Mouse (Mus musculus) hindbrain, postnatal 0 days (tissue): ENCODE results near the gene Galntl6. TPM values are rescaled to one million over a fixed set of nuclear protein-coding genes. Genes with fewer than 3 reads are reported as not detected.

Source experiments
- ATAC-seq: fragments of 200-750 bp; cut with Nextera tagmentation; 2 replicates; pipeline ENCODE4 v1.8.0; 2017; ENCODE audit warnings: mild to moderate bottlenecking, moderate TSS enrichment, moderate library complexity
- DNase-seq: peaks from one replicate; pipeline ENCODE4 v3.0.0-alpha.2; 2015; ENCODE audit warnings: low spot score
- H3K27ac ChIP-seq: fragments of 300-500 bp; sonication (generic); 2 replicates; pipeline ENCODE4 v1.5.1; 2014; ENCODE audit warnings: mild to moderate bottlenecking
- H3K27me3 ChIP-seq: fragments of 300-500 bp; sonication (generic); 2 replicates; pipeline ENCODE4 v1.6.1; 2014; ENCODE audit warnings: low read length, mixed read lengths; ENCODE audit not compliant: insufficient read depth
- H3K36me3 ChIP-seq: fragments of 300-500 bp; sonication (generic); 2 replicates; pipeline ENCODE4 v1.6.1; 2014; ENCODE audit warnings: low read length, mixed read lengths; ENCODE audit not compliant: insufficient read depth
- H3K4me1 ChIP-seq: fragments of 300-500 bp; sonication (generic); 2 replicates; pipeline ENCODE4 v1.6.1; 2014; ENCODE audit warnings: antibody characterized with exemption, low read length, mixed read lengths; ENCODE audit not compliant: insufficient read depth
- H3K4me2 ChIP-seq: fragments of 300-500 bp; sonication (generic); 2 replicates; pipeline ENCODE4 v1.6.1; 2014; ENCODE audit warnings: low read depth, mild to moderate bottlenecking, low read length, moderate library complexity, mixed read lengths
- H3K4me3 ChIP-seq: fragments of 300-500 bp; sonication (generic); 2 replicates; pipeline ENCODE4 v1.5.1; 2014; ENCODE audit warnings: low read length
- H3K9ac ChIP-seq: fragments of 300-500 bp; sonication (generic); replicated peaks from 2 replicates; pipeline ENCODE4 v1.6.1; 2014; ENCODE audit warnings: mild to moderate bottlenecking, low read length, moderate library complexity, mixed read lengths
- H3K9me3 ChIP-seq: fragments of 300-500 bp; sonication (generic); 2 replicates; pipeline ENCODE4 v1.6.1; 2016; ENCODE audit warnings: low read length, mixed read lengths
- CTCF ChIP-seq: IDR thresholded peaks from 2 replicates; pipeline ENCODE4 v1.5.1; 2016; ENCODE audit warnings: antibody characterized with exemption, control low read depth, low read depth
- WGBS: fragments of 180-500 bp; shearing (Covaris S2); extraction: QIAGEN DNeasy Blood & Tissue Kit; methylation state at CpG from one replicate; pipeline ENCODE4 v1.1.7; 2014; 5-methylcytosine and 5-hydroxymethylcytosine counted together
- polyA plus RNA-seq: library from polyadenylated mRNA; unstranded; fragments of >200 nt; fragmentation: Nextera tagmentation; extraction: Ambion mirVana; gene quantifications from 2 replicates; pipeline ENCODE4 v1.2.1, GENCODE M21; 2015
- total RNA-seq: library from RNA; depleted of rRNA; stranded (reverse); fragments of >200 nt; gene quantifications from 2 replicates; pipeline ENCODE4 v1.2.3, GENCODE M21; 2014

The Galntl6 gene
- total and polyA plus RNA-seq, 2 experiments from 2014 or later, result 16.5 to 26.5 TPM

- H3K27me3 ChIP-seq, result no peaks in the 10 kb centered on the region
- 0 out of 2 replicates have a peak, but pooled peaks have one; percentile 16 for TF ChIP-seq CTCF
- H3K4me3 ChIP-seq, result peak overlapping the region; percentile 9
- H3K9me3 ChIP-seq, result no peaks in the 10 kb centered on the region
- H3K36me3 ChIP-seq, result no peaks in the 10 kb centered on the region
- H3K4me1 ChIP-seq, result no peaks in the 10 kb centered on the region; the same call in 1 of the 2 replicates
- DNase-seq (peak; percentile 73), ATAC-seq (peak; percentile 88)
- 7% methylated on average over 12 of the region's 12 CpGs for WGBS
- peak overlapping the region; percentile 43 for H3K4me2 ChIP-seq
- peak overlapping the region; percentile 77 for H3K27ac ChIP-seq
- H3K9ac ChIP-seq, result peak overlapping the region; percentile 39; the same call in 1 of the 2 replicates
These were observed 1112.6 kb downstream of the Galntl6 start for GRCm38 (mm10) chr8:57799797-57800204.

GRCm38 (mm10) chr8:57793455-57793854 lies 1119.0 kb downstream of the Galntl6 start:
- WGBS, result 35% methylated on average over 4 of the region's 4 CpGs
- H3K27ac ChIP-seq, result no peak overlapping the region
- H3K27me3 ChIP-seq, result no peaks in the 10 kb centered on the region
- no peaks in the 10 kb centered on the region for H3K4me1 ChIP-seq
- no peaks in the 10 kb centered on the region for H3K36me3 ChIP-seq
- DNase-seq (peak; percentile 40), ATAC-seq (peak; percentile 55; the same call in 1 of the 2 replicates)
- no peak overlapping the region for H3K9ac ChIP-seq
- no peaks in the 10 kb centered on the region for H3K9me3 ChIP-seq
- H3K4me3 ChIP-seq, result no peak overlapping the region
- TF ChIP-seq CTCF, result peak; percentile 46
- no peak overlapping the region for H3K4me2 ChIP-seq

DNA sequence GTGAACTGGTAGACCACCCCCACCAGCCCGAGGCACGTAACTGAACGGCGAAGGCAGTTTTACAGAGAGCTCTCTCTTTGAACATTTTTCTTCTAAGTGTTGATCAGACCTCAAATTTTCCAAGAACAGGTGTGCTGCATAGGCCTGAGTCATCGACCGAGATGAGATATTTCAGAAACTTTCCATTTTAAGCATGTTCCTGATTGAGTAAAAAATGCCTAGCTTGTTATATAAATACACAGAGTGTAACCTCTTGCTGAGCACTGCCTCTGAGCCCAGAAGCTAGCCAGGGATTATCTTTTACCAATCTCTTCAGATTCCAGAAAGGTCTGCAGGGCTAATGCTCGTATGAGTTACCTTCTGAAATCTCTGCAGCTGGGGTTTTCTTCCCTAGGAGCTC lies 1120.2 kb downstream of the Galntl6 start:
- 83% methylated on average over 7 of the region's 7 CpGs for WGBS
- Histone ChIP-seq H3K27ac (no peak overlapping the region), H3K4me3 (no peak overlapping the region), H3K27me3 (no peaks in the 10 kb centered on the region), H3K36me3 (no peaks in the 10 kb centered on the region), H3K4me1 (no peaks in the 10 kb centered on the region), H3K9me3 (no peaks in the 10 kb centered on the region), H3K4me2 (no peak overlapping the region), H3K9ac (no peak overlapping the region)
- ATAC-seq (no peak), DNase-seq (no peak)
- TF ChIP-seq CTCF, result no peak

- Histone ChIP-seq H3K4me1 (no peaks in the 10 kb centered on the region), H3K27ac (no peak overlapping the region), H3K9ac (no peak overlapping the region), H3K4me2 (no peak overlapping the region), H3K36me3 (no peaks in the 10 kb centered on the region), H3K27me3 (no peaks in the 10 kb centered on the region), H3K4me3 (no peak overlapping the region), H3K9me3 (no peaks in the 10 kb centered on the region)
- peak; percentile 75 for TF ChIP-seq CTCF
- DNase-seq (peak; percentile 74), ATAC-seq (peak; percentile 73)
- 36% methylated on average over 5 of the region's 5 CpGs for WGBS
These were observed 1121.1 kb downstream of the Galntl6 start for GRCm38 (mm10) chr8:57791309-57791721.

- H3K4me1 ChIP-seq, result no peaks in the 10 kb centered on the region
- ATAC-seq (no peak), DNase-seq (no peak)
- no peaks in the 10 kb centered on the region for H3K27me3 ChIP-seq
- H3K4me3 ChIP-seq, result no peak overlapping the region
- H3K36me3 ChIP-seq, result no peaks in the 10 kb centered on the region
- no peak for TF ChIP-seq CTCF
- H3K4me2 ChIP-seq, result no peak overlapping the region
- 63% methylated on average over 7 of the region's 7 CpGs for WGBS
- H3K9me3 ChIP-seq, result no peaks in the 10 kb centered on the region
- H3K9ac ChIP-seq, result no peak overlapping the region
- no peak overlapping the region for H3K27ac ChIP-seq
These were observed 1132.9 kb downstream of the Galntl6 start for GRCm38 (mm10) chr8:57779551-57779950.

GRCm38 (mm10) chr8:57777988-57778721 lies 1134.3 kb downstream of the Galntl6 start:
- H3K27me3 ChIP-seq, result no peaks in the 10 kb centered on the region
- H3K4me1 ChIP-seq, result no peaks in the 10 kb centered on the region
- no peak overlapping the region for H3K27ac ChIP-seq
- no peak overlapping the region for H3K4me2 ChIP-seq
- no peak overlapping the region for H3K9ac ChIP-seq
- DNase-seq (no peak), ATAC-seq (no peak)
- H3K36me3 ChIP-seq, result no peaks in the 10 kb centered on the region
- no peak overlapping the region for H3K4me3 ChIP-seq
- no peaks in the 10 kb centered on the region for H3K9me3 ChIP-seq
- TF ChIP-seq CTCF, result no peak
- 83% methylated on average over 7 of the region's 7 CpGs for WGBS

DNA sequence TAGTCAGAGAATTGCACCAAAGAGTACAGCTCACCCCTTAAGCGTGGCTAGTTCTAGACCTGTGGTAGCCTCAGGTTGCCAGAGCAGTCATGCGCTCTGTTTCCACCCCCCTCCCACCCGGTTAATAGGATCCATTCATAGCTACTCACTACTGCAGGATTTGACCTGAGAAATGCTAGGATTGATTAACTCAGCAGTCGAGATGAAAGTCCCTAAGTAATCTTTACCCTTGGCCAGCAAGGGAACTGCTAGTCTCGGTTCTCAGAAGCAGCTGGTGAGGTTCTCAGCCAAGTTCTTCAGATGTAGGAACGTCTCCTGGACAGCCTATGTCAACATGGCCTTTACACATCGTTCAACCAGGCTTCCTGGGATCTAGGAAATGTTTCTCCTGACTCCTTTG lies 1135.7 kb downstream of the Galntl6 start:
- Histone ChIP-seq H3K4me3 (no peak overlapping the region), H3K27ac (no peak overlapping the region), H3K4me2 (no peak overlapping the region), H3K4me1 (no peaks in the 10 kb centered on the region), H3K9me3 (no peaks in the 10 kb centered on the region), H3K27me3 (no peaks in the 10 kb centered on the region), H3K9ac (no peak overlapping the region), H3K36me3 (no peaks in the 10 kb centered on the region)
- WGBS, result 56% methylated on average over 7 of the region's 7 CpGs
- no peak for TF ChIP-seq CTCF
- DNase-seq (no peak), ATAC-seq (no peak)
